Mouse (Mus musculus) forebrain, embryonic 10.5 days (tissue): Measurements from ENCODE around the gene Zfp141. TPM values are rescaled to one million over a fixed set of nuclear protein-coding genes. Genes with fewer than 3 reads are reported as not detected.

Experiments used
- polyA plus RNA-seq: library from polyadenylated mRNA; unstranded; fragments of >200 nt; fragmentation: Nextera tagmentation; extraction: Ambion mirVana; gene quantifications from 2 replicates; pipeline ENCODE4 v1.2.1, GENCODE M21; 2016

Gene Zfp141
- polyA plus RNA-seq, 1 experiment from 2014 or later: 15.0 TPM

Other genes with a start within 250 kb of the Zfp141 start
- gene Vmn2r61, start 245.7 kb downstream of the Zfp141 start, polyA plus RNA-seq: not detected in 2 replicates
- not detected in 2 replicates for gene 4933421I07Rik, start 57.6 kb downstream of the Zfp141 start, polyA plus RNA-seq
- gene Gm21028, start 72.8 kb upstream of the Zfp141 start, polyA plus RNA-seq: not detected in 2 replicates
- 0.81 and 1.4 TPM in 2 replicates for gene Zfp977, start 86.8 kb upstream of the Zfp141 start, polyA plus RNA-seq
- 3.9 and 4.0 TPM in 2 replicates for gene Zfp976, start 136.8 kb upstream of the Zfp141 start, polyA plus RNA-seq
- gene Zfp975, start 187.0 kb upstream of the Zfp141 start, polyA plus RNA-seq: 7.8 and 8.3 TPM in 2 replicates
- not detected in 2 replicates for gene Gm17067, start 221.3 kb upstream of the Zfp141 start, polyA plus RNA-seq